Mouse (Mus musculus) MEL (cell line): ENCODE measurements at regions not wholly inside any gene's neighbourhood (a gene's known extent, or its start where the extent isn't known, plus 50 kb on each side); places are given as distances from the start of the nearest gene placed in this dataset.

Experiments
- DNase-seq: peaks from one replicate; pipeline ENCODE4 v3.0.0; 2011; ENCODE audit warnings: low read depth, low spot score
- H3K27ac ChIP-seq: 2 replicates; pipeline ENCODE4 v1.5.1; 2012; ENCODE audit warnings: low read depth, mild to moderate bottlenecking, control low read depth, low read length, moderate library complexity; ENCODE audit not compliant: control insufficient read depth
- H3K27me3 ChIP-seq, 2 experiments: fragments of 150-350 bp in 1 of 2; sonication (generic) in 1 of 2; 2 replicates each; pipeline ENCODE4 v1.6.1; 2012; ENCODE audit warnings: low read length in 2 of 2, mild to moderate bottlenecking in 2 of 2, improper control_type of control experiment in 1 of 2, moderate library complexity in 1 of 2; ENCODE audit not compliant: insufficient read depth in 2 of 2, control insufficient read depth in 1 of 2
- H3K36me3 ChIP-seq, 2 experiments: 2 replicates each; pipeline ENCODE4 v1.6.1; 2012 to 2014; ENCODE audit warnings: low read length in 2 of 2, improper control_type of control experiment in 1 of 2, inconsistent platforms in 1 of 2, mild to moderate bottlenecking in 1 of 2; ENCODE audit not compliant: insufficient read depth in 2 of 2, control insufficient read depth in 1 of 2
- H3K4me1 ChIP-seq, 2 experiments: fragments of 150-350 bp in 1 of 2; sonication (generic) in 1 of 2; 2 replicates each; pipeline ENCODE4 v1.6.1; 2012; ENCODE audit warnings: low read length in 2 of 2, improper control_type of control experiment in 1 of 2, mild to moderate bottlenecking in 1 of 2; ENCODE audit not compliant: insufficient read depth in 2 of 2, control insufficient read depth in 1 of 2
- H3K4me3 ChIP-seq, 2 experiments: fragments of 150-350 bp in 1 of 2; sonication (generic) in 1 of 2; 2 replicates each; pipeline ENCODE4 v1.5.1; 2012; ENCODE audit warnings: low read depth in 2 of 2, low read length in 2 of 2, mild to moderate bottlenecking in 2 of 2, moderate library complexity in 2 of 2, control low read depth in 1 of 2, improper control_type of control experiment in 1 of 2; ENCODE audit not compliant: control insufficient read depth in 1 of 2, insufficient read depth in 1 of 2
- H3K79me2 ChIP-seq: 2 replicates; pipeline ENCODE4 v1.6.1; 2012; ENCODE audit warnings: mild to moderate bottlenecking, low read length, moderate library complexity; ENCODE audit not compliant: control insufficient read depth, poor library complexity, insufficient read depth
- H3K9ac ChIP-seq: 2 replicates; pipeline ENCODE4 v1.6.1; 2012; ENCODE audit warnings: low read depth, mild to moderate bottlenecking, control low read depth, low read length, moderate library complexity; ENCODE audit not compliant: control insufficient read depth, poor library complexity, severe bottlenecking
- H3K9me3 ChIP-seq: fragments of 150-350 bp; sonication (generic); replicated peaks from 2 replicates; pipeline ENCODE4 v1.6.1; 2012; ENCODE audit warnings: mild to moderate bottlenecking, low read length, improper control_type of control experiment, moderate library complexity; ENCODE audit not compliant: insufficient read depth
- BHLHE40 ChIP-seq: IDR thresholded peaks from 2 replicates; pipeline ENCODE4 v1.6.1; 2012; ENCODE audit warnings: low read depth, mild to moderate bottlenecking, inconsistent platforms, low read length, improper control_type of control experiment, borderline replicate concordance
- ELF1 ChIP-seq: IDR thresholded peaks from 2 replicates; pipeline ENCODE4 v1.6.1; 2014; ENCODE audit warnings: low read depth, mild to moderate bottlenecking, inconsistent platforms, low read length, improper control_type of control experiment, moderate library complexity
- EP300 ChIP-seq, 2 experiments: IDR thresholded peaks; 2 replicates each; pipeline ENCODE4 v1.6.1; 2011; ENCODE audit warnings: improper control_type of control experiment in 2 of 2, low read length in 2 of 2, low read depth in 1 of 2, mild to moderate bottlenecking in 1 of 2
- ETS1 ChIP-seq: IDR thresholded peaks from 2 replicates; pipeline ENCODE4 v1.6.1; 2012; ENCODE audit warnings: low read depth, mild to moderate bottlenecking, inconsistent platforms, low read length, improper control_type of control experiment, moderate library complexity
- GATA1 ChIP-seq: IDR thresholded peaks from 2 replicates; pipeline ENCODE4 v1.6.1; 2011; ENCODE audit warnings: low read depth, low read length, improper control_type of control experiment
- MYC ChIP-seq: IDR thresholded peaks from 2 replicates; pipeline ENCODE4 v1.6.1; 2011; ENCODE audit warnings: low read depth, mild to moderate bottlenecking, low read length, improper control_type of control experiment, moderate library complexity
- NELFE ChIP-seq: IDR thresholded peaks from 2 replicates; pipeline ENCODE4 v1.6.1; 2011; ENCODE audit warnings: low read depth, low read length, improper control_type of control experiment
- NRF1 ChIP-seq: IDR thresholded peaks from 2 replicates; pipeline ENCODE4 v1.6.1; 2014; ENCODE audit warnings: low read depth, mild to moderate bottlenecking, inconsistent platforms, low read length, improper control_type of control experiment, moderate library complexity; ENCODE audit not compliant: poor library complexity, insufficient read depth, severe bottlenecking
- POLR2A ChIP-seq, 2 experiments: IDR thresholded peaks; 2 replicates each; pipeline ENCODE4 v1.6.1; 2011 to 2012; ENCODE audit warnings: low read length in 2 of 2, mild to moderate bottlenecking in 2 of 2, control low read depth in 1 of 2, improper control_type of control experiment in 1 of 2, low read depth in 1 of 2, moderate library complexity in 1 of 2; ENCODE audit not compliant: control insufficient read depth in 1 of 2, insufficient read depth in 1 of 2, poor library complexity in 1 of 2
- POLR2AphosphoS2 ChIP-seq: IDR thresholded peaks from 2 replicates; pipeline ENCODE4 v1.6.1; 2011; ENCODE audit warnings: low read length, improper control_type of control experiment
- SIN3A ChIP-seq: IDR thresholded peaks from 2 replicates; pipeline ENCODE4 v1.6.1; 2012; ENCODE audit warnings: low read length, improper control_type of control experiment, inconsistent platforms
- SMC3 ChIP-seq: IDR thresholded peaks from 2 replicates; pipeline ENCODE4 v1.6.1; 2011; ENCODE audit warnings: low read depth, low read length, improper control_type of control experiment
- ZC3H11A ChIP-seq: IDR thresholded peaks from 2 replicates; pipeline ENCODE4 v1.6.1; 2012; ENCODE audit warnings: low read depth, mild to moderate bottlenecking, inconsistent platforms, low read length, improper control_type of control experiment
- ZMIZ1 ChIP-seq: IDR thresholded peaks from 2 replicates; pipeline ENCODE4 v1.6.1; 2012; ENCODE audit warnings: low read depth, mild to moderate bottlenecking, inconsistent platforms, low read length, improper control_type of control experiment, moderate library complexity
- ZNF384 ChIP-seq: IDR thresholded peaks from 2 replicates; pipeline ENCODE4 v1.6.1; 2012; ENCODE audit warnings: low read depth, mild to moderate bottlenecking, inconsistent platforms, low read length, improper control_type of control experiment

GRCm38 (mm10) chr1:185728406-185728805, 273.8 kb downstream of the Slc30a10 start:
- TF ChIP-seq ZC3H11A (no peak), MYC (no peak), ETS1 (no peak), POLR2A (IDR thresholded peaks at IDR 0.05; ENCODE audit: control insufficient read depth in 1 of 2, insufficient read depth in 1 of 2, low read depth in 1 of 2, low read length in 2 of 2, poor library complexity in 1 of 2) (no peak), POLR2AphosphoS2 (no peak), EP300 (IDR thresholded peaks at IDR 0.05; ENCODE audit: low read depth in 1 of 2, low read length in 2 of 2) (no peak), SMC3 (no peak), BHLHE40 (no peak)

DNA sequence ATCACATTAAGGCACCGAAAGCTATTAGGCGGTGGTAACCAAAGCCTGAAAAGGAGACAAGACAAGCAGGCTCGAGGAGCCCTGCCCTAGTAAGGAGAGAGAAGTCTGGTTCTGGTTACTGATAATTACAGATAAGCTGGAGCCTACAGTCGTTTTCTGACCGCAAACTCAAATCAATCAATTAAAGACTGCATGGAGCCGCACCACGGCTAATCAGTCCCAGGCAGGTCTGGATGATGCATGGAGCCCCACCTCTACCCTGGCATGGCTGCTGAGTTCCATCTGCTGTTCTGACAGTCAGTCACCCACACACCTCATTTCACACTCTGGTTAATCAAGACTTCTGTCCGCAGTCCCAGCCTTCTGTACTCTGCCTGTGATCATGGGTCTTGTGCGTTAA, 276.4 kb downstream of the Slc30a10 start:
- DNase-seq: no peak
- Histone ChIP-seq H3K9ac (no peak overlapping the region), H3K9me3 (no peaks in the 10 kb centered on the region), H3K4me3 (no peak overlapping the region), H3K4me1 (no peaks in the 10 kb centered on the region), H3K27me3 (no peaks in the 10 kb centered on the region), H3K79me2 (no peaks in the 10 kb centered on the region), H3K36me3 (no peaks in the 10 kb centered on the region), H3K27ac (no peak overlapping the region)
- TF ChIP-seq NELFE (no peak), POLR2AphosphoS2 (no peak), ZMIZ1 (no peak), NRF1 (no peak), ELF1 (no peak), POLR2A (IDR thresholded peaks at IDR 0.05; ENCODE audit: control insufficient read depth in 1 of 2, insufficient read depth in 1 of 2, low read depth in 1 of 2, low read length in 2 of 2, poor library complexity in 1 of 2) (no peak), SMC3 (no peak), SIN3A (no peak), GATA1 (no peak), ZNF384 (no peak)

More at GRCm38 (mm10) chr1:185728406-185728805, 273.8 kb downstream of the Slc30a10 start:
- H3K9ac ChIP-seq: no peak overlapping the region
- H3K27me3 ChIP-seq: no peaks in the 10 kb centered on the region
- no peak for DNase-seq
- no peaks in the 10 kb centered on the region for H3K4me1 ChIP-seq
- H3K4me3 ChIP-seq: no peak overlapping the region
- no peaks in the 10 kb centered on the region for H3K9me3 ChIP-seq
- H3K79me2 ChIP-seq: no peaks in the 10 kb centered on the region
- no peaks in the 10 kb centered on the region for H3K36me3 ChIP-seq
- no peak overlapping the region for H3K27ac ChIP-seq

DNA sequence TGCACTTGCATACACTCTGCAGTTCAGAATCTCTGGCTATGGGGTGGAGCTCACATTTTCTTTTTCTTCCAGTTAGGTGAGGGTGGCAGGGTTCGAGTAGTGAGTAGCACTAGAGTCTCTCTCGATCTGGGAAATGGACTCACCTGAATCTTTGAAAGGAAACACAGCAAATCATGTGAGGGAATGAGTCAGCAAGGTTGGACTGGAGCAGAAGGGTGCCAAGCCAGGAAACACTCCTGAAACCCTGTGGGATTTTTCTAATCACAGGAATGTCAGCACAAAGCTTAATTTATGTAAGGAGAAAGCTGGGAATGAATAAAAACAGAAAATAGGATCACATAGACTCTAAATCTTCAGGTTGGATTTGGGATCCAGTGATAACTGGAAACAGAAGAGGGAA, 282.1 kb downstream of the Slc30a10 start:
- TF ChIP-seq GATA1 (no peak), ZMIZ1 (no peak)
- H3K36me3 ChIP-seq: no peaks in the 10 kb centered on the region
- H3K9me3 ChIP-seq: no peaks in the 10 kb centered on the region
- no peak overlapping the region for H3K9ac ChIP-seq
- H3K4me3 ChIP-seq: no peak overlapping the region
- no peak overlapping the region for H3K27ac ChIP-seq
- DNase-seq: no peak
- H3K79me2 ChIP-seq: no peaks in the 10 kb centered on the region
- H3K4me1 ChIP-seq: no peaks in the 10 kb centered on the region
- H3K27me3 ChIP-seq: no peaks in the 10 kb centered on the region
